Mouse (Mus musculus) ES-Bruce4 (cell line): Measurements from ENCODE around the gene Bach1. TPM values are rescaled to one million over a fixed set of nuclear protein-coding genes. Genes with fewer than 3 reads are reported as not detected.

Experiments
- H3K27ac ChIP-seq: 2 replicates; pipeline ENCODE4 v1.5.1; 2012; ENCODE audit warnings: low read length, inconsistent platforms; ENCODE audit not compliant: insufficient read depth
- H3K27me3 ChIP-seq: 2 replicates; pipeline ENCODE4 v1.6.1; 2012; ENCODE audit warnings: mild to moderate bottlenecking, low read length, inconsistent platforms; ENCODE audit not compliant: control insufficient read depth, poor library complexity, insufficient read depth, severe bottlenecking
- H3K36me3 ChIP-seq: 2 replicates; pipeline ENCODE4 v1.6.1; 2012; ENCODE audit warnings: inconsistent platforms, mild to moderate bottlenecking, low read length, moderate library complexity; ENCODE audit not compliant: control insufficient read depth, poor library complexity, insufficient read depth, severe bottlenecking
- H3K4me1 ChIP-seq: one replicate; pipeline ENCODE4 v1.8.1; 2011; ENCODE audit warnings: low read length; ENCODE audit not compliant: control insufficient read depth, insufficient read depth
- H3K4me3 ChIP-seq: 2 replicates; pipeline ENCODE4 v1.5.1; 2011; ENCODE audit warnings: low read depth, mild to moderate bottlenecking, low read length
- H3K9ac ChIP-seq: 2 replicates; pipeline ENCODE4 v1.6.1; 2012; ENCODE audit warnings: low read depth, mild to moderate bottlenecking, inconsistent platforms; ENCODE audit not compliant: poor library complexity, severe bottlenecking
- H3K9me3 ChIP-seq: replicated peaks from 2 replicates; pipeline ENCODE4 v1.6.1; 2012; ENCODE audit warnings: mild to moderate bottlenecking, low read length, inconsistent platforms; ENCODE audit not compliant: control insufficient read depth, poor library complexity, insufficient read depth, severe bottlenecking
- CTCF ChIP-seq: IDR thresholded peaks from one replicate; pipeline ENCODE4 v1.8.1; 2011; ENCODE audit warnings: low read depth, low read length
- EP300 ChIP-seq: IDR thresholded peaks from 2 replicates; pipeline ENCODE4 v1.6.1; 2011; ENCODE audit warnings: low read depth, low read length; ENCODE audit not compliant: insufficient read depth
- POLR2A ChIP-seq: IDR thresholded peaks from one replicate; pipeline ENCODE4 v1.8.1; 2011; ENCODE audit warnings: low read length; ENCODE audit not compliant: insufficient read depth
- polyA plus RNA-seq: library from polyadenylated mRNA; stranded (reverse); fragments of >200 nt; gene quantifications from 2 replicates; pipeline ENCODE4 v1.2.4, GENCODE M21; 2011; ENCODE audit warnings: low read depth; ENCODE audit not compliant: missing spikeins, insufficient read depth, insufficient read length

Gene Bach1
- polyA plus RNA-seq, 1 experiment = 27.4 TPM

DNA sequence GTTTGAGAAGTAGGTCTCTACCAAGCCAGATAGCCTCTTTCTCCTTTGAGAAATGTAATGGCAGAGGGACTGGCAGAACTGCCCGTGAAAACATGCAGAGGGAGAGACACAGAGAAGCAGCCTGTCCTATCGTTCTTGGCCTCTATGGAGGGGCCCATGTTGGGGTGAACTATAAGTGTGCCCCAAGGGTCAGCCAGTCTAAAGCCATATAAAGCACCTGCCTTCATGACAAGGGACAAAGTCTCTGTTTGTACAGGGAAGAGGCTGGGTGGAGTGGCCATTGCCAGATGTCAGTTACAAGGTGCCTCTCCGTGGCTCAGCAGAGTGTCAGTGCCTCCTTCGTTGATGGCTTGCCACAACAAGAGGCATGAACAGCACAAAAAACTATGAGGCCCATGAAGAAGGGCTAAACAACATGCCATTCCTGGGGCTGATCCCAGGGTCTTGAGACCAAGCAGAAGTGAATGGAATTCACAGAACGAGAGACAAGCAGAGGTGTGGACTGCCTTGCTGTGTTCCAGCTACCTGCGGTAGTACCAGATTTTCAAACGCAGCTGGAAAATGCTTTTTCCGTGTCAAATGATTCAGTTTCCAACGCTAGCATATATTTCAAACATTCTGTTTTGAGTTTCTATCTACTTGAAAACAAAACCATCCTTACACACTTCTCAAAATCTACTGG lies 42.4 kb downstream of the Bach1 start:
- Histone ChIP-seq H3K9ac (no peak overlapping the region), H3K27me3 (no peaks in the 10 kb centered on the region), H3K9me3 (no peaks in the 10 kb centered on the region), H3K4me3 (no peak overlapping the region), H3K27ac (no peak overlapping the region), H3K36me3 (no peaks in the 10 kb centered on the region), H3K4me1 (no peaks in the 10 kb centered on the region)
- TF ChIP-seq POLR2A (no peak), EP300 (no peak), CTCF (no peak)

- Histone ChIP-seq H3K4me3 (no peak overlapping the region), H3K9me3 (no peaks in the 10 kb centered on the region), H3K36me3 (no peaks in the 10 kb centered on the region), H3K27ac (no peak overlapping the region), H3K27me3 (no peaks in the 10 kb centered on the region), H3K4me1 (no peaks in the 10 kb centered on the region), H3K9ac (no peak overlapping the region)
- no peak for TF ChIP-seq POLR2A
- TF ChIP-seq CTCF = no peak
- no peak for TF ChIP-seq EP300
Measured at GRCm38 (mm10) chr16:87743661-87744060, 44.9 kb downstream of the Bach1 start.

DNA sequence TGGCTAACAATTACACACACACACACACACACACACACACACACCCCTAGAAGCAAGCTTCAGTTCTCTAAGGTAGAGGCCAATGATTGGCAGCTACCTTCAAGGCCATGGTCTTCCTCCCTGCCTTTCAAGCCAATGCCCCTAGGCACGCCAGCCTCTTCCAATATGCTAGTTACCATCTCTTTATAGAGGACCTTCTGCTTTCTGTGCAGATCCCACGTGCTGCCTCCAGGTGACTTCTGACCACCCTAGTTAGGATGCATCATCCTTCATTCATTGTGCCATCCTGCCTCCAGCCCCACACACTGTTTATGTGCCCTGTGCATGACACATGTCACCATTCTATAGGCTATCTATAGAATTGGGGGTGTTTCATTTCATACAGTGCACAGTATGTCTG lies 45.6 kb downstream of the Bach1 start:
- no peaks in the 10 kb centered on the region for H3K9me3 ChIP-seq
- H3K9ac ChIP-seq = no peak overlapping the region
- H3K36me3 ChIP-seq = no peaks in the 10 kb centered on the region
- H3K27me3 ChIP-seq = no peaks in the 10 kb centered on the region
- TF ChIP-seq CTCF (no peak), POLR2A (no peak), EP300 (no peak)
- H3K27ac ChIP-seq = no peak overlapping the region
- H3K4me1 ChIP-seq = no peaks in the 10 kb centered on the region
- no peak overlapping the region for H3K4me3 ChIP-seq

DNA sequence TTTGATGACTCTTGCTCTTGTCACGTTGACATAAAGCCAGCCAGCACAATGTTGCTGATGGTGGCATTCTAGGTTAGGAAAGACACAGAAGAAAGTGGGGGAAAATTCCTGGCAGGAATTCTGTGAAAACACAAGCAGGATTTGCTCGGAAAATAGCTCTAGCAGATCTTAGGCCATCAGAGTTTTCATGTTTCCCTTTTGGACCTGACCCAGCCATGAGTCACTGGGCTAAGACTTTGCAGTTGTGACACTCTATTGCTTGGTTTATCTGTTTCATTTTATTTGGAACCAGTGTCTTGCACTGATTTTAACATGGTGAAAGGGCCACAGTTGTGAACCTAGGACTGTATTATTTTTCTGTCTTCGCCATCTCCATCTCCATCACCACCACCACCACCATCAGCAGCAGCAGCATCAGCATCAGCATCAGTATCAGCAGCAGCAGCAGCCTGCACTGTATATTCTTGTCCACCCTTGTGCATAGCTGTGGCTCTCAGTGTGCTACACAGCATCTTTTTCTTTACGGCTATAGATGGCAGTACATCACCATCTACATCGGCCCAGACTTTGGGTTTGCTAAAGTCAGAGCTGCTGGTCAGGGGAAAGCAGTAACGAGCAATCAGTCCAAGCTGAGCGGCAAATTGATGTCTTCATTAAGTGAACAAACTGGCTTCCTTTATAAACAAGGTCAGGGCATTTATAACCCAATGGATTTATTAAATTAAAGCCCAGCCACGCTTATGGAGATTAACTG lies 46.6 kb downstream of the Bach1 start:
- no peaks in the 10 kb centered on the region for H3K36me3 ChIP-seq
- no peaks in the 10 kb centered on the region for H3K4me1 ChIP-seq
- TF ChIP-seq POLR2A (no peak), CTCF (no peak), EP300 (no peak)
- H3K27me3 ChIP-seq = no peaks in the 10 kb centered on the region
- no peak overlapping the region for H3K4me3 ChIP-seq
- H3K9me3 ChIP-seq = no peaks in the 10 kb centered on the region
- no peak overlapping the region for H3K27ac ChIP-seq
- H3K9ac ChIP-seq = no peak overlapping the region

- no peaks in the 10 kb centered on the region for H3K9me3 ChIP-seq
- no peak for TF ChIP-seq POLR2A
- TF ChIP-seq CTCF = peak; percentile 97
- TF ChIP-seq EP300 = no peak
- no peaks in the 10 kb centered on the region for H3K4me1 ChIP-seq
- H3K9ac ChIP-seq = no peak overlapping the region
- no peak overlapping the region for H3K4me3 ChIP-seq
- H3K36me3 ChIP-seq = no peaks in the 10 kb centered on the region
- H3K27ac ChIP-seq = no peak overlapping the region
- H3K27me3 ChIP-seq = no peaks in the 10 kb centered on the region
Measured at GRCm38 (mm10) chr16:87746728-87747127, 48.0 kb downstream of the Bach1 start.

DNA sequence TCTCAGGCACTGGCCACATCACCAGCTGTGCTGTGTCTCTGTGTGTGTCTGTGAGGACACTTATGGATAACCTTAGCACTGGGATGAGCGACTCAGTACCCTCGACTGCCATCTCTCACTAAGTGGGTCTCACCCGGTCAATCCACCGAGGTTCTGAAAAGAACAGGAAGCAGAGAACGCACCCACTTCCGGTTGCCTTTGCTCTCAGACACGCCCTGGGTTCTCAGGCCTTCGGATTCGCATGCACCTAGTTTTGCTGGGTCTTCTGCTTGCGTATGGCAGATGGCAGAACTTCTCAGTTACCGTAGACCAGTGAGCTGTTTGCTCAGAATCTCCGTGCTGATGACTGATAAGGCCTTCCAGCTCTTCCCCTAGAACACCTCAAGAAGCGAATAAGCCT lies 52.5 kb downstream of the Bach1 start:
- Histone ChIP-seq H3K9ac (no peak overlapping the region), H3K27me3 (no peaks in the 10 kb centered on the region), H3K9me3 (no peaks in the 10 kb centered on the region), H3K4me1 (no peaks in the 10 kb centered on the region), H3K4me3 (no peak overlapping the region), H3K27ac (no peak overlapping the region), H3K36me3 (no peaks in the 10 kb centered on the region)
- TF ChIP-seq POLR2A = no peak
- TF ChIP-seq EP300 = no peak
- no peak for TF ChIP-seq CTCF
